Mouse (Mus musculus) ZHBTc4 (cell line): ENCODE results near the gene Itpr3.

ENCODE experiments used
- DNase-seq: peaks from one replicate; pipeline ENCODE4 v3.0.0-alpha.2; 2011; ENCODE audit warnings: low read depth, low spot score

The Itpr3 gene

DNA sequence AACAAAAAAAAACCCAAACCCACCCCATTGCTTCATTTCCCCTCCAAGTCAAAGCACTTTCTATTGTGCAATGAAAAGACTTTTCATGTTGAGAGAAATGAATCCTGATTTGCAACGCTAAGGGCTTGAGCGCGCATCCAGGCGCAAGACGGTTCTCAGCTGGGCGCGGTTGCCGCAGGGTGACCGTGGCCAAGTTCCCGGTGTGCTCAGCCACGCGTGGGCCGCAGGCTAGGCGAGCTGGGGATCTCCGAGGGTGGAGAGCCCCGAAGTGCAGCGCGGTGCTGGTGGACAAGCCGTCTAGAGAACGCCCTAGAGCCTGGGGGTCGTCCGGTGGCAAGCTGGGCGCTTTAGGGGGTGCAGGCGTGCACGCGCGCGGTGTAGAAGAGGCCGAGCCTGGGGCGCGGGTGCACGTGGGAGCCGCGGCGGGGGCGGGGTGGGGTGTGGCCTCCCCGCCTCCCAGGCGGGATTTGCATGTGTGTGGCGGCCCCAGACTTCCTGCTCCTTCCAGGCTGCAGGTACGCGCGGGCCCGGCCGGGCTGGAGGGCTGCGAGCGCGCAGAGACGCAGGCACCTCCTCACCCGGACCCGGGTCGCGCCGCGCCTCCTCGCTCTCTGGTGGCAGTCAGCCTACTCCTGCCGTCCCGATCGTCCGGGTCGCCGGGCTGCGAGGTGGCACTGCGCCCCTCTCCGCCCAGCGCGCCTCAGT, at the start of gene Itpr3:
TSS of gene Itpr3 (plus strand) at position 493 of the 705 bp plus-strand sequence.
- DNase-seq, result peak; percentile 94

DNA sequence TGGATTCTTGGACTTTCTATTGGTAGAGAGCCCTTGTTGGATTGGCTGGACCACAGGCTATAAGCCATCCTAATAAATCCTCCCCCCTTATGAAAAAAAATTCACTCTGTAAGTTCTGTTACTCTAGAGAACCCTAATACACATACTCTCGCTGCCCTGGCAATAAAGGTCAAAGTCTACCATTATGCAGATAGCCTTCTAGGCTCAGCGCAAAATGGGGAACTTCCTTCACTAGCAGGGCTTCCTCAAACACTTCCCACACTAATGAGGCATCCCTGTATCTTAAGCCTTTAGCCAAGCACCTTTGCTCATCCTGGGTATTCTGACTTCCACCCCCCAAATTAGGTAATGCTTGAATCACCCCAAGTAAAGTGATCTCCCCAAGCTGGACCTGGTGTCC, 48.8 kb upstream of the Itpr3 start:
- no peak for DNase-seq

DNA sequence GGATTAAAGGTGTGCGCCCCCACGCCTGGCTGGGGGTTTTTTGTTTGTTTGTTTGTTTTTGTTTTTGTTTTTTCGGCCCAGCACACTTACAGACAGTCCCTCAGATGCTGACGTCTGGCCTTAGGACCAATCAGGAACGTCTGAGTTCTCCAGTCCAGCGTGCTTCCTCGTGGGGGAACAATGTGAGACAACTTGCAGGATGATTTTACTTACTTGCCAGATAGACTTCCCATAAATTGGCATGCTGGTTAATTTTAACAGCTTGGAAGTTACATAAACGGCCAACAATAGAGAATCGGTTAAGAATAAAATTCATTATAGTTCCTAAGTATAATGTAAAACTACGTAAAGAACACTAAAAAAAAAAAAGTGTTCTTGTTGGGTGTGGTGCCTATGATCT, 45.9 kb upstream of the Itpr3 start:
- no peak for DNase-seq

DNA sequence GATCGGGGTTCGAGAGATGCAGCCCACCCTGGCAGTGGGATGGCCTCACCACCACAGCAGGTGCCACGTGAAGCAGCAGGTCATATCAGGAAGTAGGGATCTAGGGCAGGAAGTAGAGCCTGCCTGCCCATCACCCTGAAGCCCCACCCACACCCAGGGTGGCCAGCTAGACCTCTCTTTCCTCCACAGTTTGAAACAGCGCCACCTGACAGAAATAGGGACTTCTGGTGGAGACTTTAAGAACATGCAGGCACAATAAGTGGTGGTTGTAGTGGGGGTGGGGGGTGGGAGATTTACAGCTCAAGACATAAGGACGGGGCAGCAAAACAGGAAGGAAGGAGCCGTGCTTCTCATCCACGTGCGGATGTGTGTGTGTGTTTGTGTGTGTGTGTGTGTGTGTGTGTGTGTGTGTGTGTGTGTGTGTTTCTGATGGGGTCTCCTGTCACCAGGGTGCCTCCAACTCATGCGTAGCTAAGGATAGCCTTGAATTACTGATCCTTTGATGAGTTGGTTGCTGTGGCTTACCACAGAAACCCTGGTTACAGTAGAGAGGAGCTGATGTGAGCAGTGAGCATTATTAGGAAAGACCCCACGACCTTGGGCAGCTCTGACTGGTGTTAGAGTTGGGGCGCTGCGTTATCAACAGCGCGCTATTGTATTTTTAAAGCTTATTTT, 45.0 kb upstream of the Itpr3 start:
- DNase-seq, result peak; percentile 89

DNA sequence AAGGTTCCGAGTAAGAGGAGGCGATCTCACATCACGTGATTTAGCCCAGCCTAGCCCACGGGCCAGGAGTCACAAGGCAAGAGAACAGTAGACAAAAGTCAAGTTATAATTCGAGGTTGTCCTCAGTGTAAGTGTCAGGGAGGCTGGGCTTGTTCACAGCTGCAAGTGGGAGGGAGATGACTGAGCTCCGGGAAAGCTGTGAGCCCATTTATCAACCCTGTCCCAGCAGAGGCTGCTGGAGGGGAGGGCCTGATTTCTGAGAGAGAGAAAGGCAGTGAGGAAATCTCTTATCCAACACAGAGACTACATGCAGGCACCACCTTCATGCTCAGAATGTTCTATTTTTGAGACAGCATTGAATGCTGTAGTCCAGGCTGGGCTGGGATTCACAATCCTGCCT, 44.2 kb upstream of the Itpr3 start:
- DNase-seq, result no peak

DNA sequence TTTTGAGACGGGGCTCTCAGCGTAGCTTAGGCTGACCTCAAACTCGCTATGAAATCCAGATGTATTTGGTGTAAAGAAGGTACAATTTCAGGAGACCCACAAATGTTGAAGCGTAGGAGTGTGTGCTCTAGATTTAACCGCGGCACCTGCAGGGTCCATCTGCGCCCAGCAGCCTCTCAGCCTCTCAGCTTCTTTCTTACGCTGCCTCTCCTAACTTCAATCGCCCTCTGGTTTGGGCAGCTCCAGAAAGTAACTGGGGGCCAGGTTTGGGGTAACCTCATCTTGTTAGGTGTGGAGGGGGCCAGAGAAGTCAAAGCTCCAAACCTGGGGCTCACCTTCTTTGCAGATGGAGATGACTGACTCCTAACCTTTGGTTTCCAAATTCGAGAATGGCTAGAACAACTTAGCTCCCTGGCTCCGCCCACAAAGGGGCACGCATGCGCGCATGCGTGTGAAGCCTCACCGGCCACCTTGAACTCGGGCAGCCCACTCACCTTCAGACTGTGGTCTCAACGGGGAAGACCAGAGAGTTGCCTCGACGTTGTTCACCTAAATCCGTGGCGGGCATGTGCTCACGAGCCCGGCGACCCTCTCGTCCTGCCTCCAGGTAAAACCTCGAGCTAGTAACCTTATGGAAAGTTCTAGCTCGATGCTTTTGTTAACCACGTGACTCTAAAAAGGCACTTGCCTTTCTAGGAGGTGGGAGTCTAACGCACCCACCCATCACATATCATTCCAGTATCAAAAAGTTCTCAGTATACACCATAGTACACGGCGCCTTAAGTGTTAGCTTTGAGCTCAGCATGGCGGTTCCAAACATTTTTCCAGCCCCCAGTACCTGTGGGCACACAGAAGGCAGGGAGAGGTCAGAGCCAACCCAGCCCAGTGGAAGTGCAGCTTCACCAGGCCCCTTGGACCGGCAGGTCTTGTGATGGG, 39.3 kb upstream of the Itpr3 start:
- DNase-seq, result peak; percentile 98

DNA sequence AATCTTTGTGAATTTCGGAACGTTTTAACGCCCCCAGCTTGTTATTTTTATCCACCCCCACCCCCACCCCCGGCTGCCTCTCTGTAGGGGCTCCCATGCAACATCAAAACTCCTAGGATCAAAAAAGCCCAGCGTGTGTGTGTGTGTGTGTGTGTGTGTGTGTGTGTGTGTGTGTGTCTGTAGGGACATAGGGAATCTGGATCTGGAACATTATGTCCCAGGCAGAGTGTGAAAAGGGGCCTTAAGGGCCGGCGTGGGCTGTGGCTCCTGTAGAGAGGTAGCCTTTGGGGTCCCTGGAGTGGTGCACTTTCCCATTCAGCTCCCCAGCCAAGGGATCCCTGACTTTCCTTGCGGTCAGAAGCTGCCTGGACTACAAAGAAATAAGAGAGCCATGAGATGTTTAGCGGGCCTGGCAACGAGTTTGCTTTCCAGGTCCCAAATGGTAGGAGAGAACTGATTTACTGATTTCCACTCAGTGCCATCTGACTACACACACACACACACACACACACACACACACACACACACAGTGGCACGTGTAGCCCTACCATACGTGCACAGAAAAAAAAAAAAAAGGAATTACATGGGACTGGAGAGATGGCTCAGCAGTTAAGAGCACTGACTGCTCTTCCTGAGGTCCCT, 38.4 kb upstream of the Itpr3 start:
- DNase-seq, result no peak

DNA sequence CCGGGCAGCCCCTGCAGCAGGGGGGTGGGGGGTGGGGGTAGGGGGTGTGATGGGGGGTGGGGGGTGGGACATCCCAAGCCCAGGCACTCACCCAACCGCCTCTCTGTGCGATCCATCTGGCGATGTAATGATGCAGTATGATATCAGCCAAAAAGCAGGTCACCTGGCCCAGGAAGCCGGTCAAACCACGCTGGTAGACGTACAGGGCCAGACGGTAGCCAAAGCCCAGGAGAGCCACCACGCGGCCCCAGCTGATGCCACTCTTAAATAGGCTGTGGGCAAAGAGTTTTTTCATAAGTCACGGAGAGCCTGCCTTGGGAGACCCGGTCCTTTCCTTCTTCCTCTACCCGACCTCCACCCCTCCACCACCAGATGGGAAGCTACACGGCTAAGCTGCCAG, 36.0 kb upstream of the Itpr3 start:
- no peak for DNase-seq

DNA sequence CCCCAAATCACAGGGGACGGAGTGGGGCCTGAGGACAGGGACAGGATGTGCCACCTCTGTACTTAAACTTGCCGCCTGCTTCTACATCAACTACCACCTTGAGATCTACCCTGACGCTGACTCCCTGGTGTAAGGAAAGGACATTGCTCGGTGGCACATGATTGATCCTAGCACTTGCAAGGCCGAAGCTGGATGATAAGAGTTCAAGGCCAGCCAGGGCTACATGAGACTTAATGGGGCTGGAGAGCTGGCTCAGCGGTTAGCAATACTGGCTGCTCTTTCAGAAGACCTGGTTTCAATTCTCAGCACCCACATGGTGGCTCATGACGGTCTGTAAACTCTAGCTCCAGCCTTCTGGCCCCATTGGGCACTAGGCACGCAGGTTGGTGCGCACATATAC, 35.4 kb upstream of the Itpr3 start:
- DNase-seq, result no peak

DNA sequence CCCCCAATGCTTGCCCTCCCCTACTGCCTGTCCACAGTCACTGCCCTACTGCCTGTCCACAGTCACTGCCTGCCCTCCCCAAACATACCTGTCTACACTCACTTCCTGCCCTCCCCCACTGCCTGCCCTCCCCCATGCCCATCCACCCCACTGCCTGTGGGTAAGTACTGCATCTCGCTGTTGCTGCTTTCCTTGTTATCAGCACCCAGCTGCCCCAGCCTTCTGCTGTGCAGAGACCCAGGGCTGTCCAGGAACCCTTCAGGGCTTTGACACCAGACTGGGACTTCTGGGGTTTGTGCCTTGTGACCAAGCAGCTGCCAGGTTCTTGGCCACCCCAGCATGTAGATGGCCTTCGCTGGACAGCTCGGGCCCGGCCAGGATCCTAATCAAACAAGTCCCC, 33.8 kb upstream of the Itpr3 start:
- DNase-seq, result no peak

DNA sequence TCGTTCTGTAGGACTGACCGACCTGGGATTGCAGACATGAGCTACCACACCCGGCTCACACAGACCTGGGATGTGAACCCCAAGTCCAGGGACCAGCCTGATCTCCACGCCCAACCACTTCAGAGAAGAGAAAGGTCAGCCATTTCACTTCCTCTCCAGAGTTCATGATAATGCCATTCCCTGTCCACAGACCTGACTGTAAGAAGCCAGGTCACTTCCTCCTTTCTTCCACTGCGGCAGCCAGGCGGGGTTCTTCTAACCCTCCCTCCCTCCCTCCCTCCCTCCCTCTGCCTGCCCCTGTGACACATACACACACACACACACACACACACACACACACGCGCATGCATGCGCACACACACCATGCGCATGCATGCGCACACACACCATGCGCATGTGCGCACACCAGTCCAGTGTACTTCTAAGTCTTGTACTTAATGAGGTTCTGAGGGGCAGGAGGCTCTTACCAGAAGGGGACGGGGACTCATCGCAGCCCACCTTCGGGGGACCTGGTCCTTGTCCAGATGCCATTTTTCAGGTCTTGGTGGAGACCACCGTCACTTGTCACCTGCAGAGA, 31.7 kb upstream of the Itpr3 start:
- no peak for DNase-seq

DNA sequence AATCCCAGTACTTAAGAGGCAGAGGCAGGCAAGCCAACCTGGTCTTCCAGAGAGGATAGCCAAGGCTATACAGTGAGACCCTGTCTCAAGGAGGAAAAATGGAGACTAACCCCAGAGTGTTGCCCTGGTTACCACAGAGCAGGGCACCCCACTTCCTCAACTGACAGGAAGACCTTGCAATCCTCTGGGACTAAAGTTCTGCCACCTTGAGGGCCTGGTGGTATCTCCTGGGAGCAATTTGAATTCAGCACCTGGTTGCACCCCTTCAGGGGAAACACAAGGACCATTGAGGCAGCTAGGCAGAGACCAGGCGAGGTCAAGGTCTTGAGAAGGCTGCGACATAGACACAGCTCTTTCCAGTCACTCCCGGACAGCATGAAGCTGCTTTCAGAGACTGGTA, 31.2 kb upstream of the Itpr3 start:
- no peak for DNase-seq

DNA sequence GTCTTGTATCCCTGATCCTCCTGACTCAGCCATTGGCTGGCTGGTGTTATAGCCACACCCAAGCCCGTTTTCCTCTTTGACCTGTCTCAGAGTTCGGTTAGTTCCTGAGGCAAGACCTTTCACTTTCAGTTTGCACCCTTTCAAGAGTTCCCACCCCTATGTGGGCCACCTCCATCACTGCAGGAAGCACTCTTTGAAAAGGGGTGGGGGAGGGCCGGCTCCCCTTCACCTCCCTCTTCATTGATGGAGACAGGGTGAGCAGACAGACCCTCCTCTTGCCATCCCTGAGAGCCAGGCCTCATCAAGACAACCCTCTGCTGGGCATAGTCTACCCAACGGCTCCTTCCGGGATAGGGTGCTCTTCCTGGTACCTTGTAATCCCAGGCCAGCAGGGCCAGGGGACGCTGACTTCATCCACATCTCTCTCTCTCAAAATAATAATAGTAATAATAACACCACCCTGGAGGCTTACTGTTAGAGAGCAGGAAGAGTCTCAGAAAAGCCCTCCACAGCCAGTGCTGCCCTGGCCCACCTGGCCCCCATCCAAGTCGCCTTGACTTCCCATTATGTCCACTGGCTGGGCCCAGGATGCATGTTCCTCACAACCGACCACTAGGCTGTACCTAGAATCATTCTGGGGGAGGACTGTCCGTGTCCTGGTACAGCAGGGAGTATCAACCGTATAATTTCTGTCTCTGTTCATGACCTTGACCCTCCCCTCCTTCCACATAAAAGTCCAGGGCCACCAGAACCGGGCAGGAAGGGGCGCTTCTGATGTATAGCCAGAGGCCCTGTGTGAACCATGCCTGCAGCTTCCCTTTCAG, 29.4 kb upstream of the Itpr3 start:
- DNase-seq, result peak; percentile 67

DNA sequence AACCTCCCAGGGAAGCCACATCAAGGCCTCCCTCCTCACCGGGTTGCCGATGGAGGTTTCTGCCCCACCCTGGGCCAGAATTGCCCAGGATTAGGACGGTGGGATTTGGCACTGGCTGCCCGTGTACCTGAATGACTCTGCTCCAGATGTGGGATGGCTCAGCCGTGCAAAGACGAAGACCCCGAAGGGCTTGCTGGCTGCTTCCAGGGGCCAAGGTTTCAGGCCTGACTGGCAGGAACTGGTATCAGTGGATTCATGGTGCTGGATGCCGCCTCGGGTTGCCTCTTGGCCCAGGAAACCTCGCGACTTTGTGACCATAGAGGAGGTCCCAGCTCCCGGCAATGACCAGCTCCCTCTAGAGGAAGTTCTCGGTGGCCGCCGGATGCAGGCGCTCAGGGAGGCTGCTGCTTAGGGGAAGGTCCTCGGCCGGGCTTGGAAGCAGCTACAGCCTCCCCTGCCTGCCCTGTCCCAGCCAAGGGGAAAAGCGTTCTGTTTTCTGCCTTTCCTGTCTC, 28.8 kb upstream of the Itpr3 start:
- DNase-seq, result peak; percentile 96

DNA sequence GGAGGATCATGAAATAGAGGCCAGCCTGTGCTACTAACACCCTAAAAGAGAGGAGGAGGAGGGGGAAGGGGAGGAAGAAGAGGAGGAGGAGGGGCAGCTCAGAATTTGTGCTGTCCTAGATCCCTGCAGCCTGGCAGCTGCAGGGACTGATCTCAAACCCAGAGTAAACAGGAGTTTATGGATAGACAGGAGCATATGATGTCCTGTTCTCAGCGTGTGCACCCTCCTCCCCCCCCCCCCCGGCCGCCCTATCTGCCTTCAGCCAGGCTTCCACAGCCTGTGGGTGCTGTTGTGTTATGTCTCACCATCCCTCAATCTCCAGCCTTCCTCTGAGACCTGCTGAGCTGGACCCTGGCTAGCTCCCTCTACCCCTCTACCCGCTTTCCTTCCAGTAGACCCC, 28.2 kb upstream of the Itpr3 start, which contains the start of gene Bak1:
TSS of gene Bak1 (minus strand) at position 101 of the 400 bp plus-strand sequence.
- no peak for DNase-seq

DNA sequence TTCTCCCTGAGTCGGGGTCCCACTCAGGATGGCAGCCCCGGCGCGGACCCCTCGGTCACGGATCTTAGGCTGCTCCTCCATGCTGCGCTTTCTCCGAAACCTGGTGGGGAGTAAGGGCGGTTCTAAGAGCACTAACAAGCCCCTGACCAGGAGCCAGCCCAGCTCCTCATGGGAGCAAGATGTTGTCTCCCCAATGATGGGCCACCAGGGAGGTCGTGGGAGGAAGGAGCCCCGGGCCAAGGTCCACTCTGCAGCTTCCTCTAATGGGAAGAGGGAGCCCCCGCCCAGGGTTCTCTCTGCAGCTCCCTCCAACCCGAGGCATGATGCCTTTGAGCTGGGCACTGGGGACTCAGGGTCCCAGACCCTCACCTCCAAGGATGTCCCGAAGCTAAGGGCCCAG, 27.7 kb upstream of the Itpr3 start:
- no peak for DNase-seq

DNA sequence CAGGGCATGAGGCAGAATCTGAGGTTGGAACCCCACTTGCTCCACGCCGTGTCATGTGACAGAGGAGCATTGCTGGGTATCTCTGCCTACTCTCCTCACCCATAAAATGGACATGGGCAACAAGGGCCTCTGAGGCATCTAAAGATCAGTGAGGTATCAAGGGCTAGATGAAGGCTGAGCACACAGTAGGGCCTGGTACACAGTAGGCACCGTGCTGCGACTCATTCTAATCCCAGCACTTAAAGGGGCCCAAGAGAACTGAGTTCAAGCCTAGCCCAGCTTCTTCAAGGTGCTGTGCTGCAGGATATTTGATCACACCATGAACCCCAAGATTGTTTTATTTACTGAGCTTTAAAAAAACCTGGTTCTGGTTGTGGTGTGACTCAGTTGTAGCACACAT, 26.2 kb upstream of the Itpr3 start:
- DNase-seq, result no peak

DNA sequence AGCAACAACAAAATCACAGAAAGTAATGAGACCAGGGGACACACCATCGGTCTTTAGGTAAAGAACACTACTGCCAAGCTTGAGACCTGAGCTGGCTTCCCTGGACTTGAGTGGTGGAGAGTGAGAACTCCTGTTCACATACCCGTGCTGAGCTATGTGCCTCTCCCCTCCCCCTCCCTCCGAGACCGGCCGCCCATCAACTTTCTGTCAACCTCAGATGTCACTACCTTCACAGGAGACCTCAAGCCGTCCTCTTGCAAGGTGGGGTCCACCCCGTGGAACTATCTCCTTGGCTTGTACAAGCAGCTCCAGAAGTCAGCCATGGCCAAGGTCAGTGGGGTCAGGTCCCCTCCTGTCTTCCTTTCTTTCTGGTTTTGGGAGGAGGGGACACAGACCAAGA, 24.8 kb upstream of the Itpr3 start:
- DNase-seq, result peak; percentile 64

DNA sequence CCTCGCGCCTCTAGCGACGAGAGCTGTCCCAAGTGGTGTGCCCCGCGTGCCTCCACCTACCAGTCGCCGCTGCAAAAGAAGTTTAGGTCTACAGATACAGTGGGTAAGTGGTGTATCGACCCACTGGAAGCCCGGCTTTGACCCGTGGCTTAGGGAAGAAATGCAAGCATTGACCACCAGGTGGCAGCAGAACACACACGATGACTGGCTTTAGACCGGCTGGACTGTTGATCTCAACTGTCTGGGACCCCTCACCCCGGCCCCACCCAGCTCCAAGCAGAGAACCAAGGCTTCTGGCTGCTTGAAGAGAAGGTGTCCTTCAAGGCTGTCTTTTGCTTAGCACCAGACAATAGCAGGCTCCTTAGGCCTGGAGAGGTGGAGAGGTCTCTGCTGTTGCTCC, 24.2 kb upstream of the Itpr3 start:
- peak; percentile 96 for DNase-seq

DNA sequence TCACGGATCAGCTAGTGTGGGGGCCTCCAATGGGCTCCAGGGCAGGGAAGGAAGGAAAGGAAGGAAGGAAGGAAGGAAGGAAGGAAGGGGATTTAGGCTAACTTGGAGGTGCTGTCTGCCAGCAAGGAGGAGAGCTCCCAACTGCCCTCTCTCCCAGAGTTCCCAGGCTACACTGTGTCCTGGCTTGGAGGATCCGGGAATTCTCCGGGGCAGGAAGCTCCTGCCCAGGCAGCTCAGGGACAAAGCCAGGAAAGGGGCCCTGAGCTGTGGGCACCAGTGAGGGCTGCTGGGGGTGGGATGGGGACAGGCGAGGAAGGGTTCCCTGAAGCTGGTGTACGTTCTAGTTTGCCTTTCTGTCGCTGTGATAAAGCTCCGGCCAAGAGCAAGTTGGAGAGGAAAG, 20.6 kb upstream of the Itpr3 start:
- DNase-seq, result no peak
